Mouse (Mus musculus) forebrain, embryonic 16.5 days (tissue): ENCODE measurements at regions not wholly inside any gene's neighbourhood (a gene's known extent, or its start where the extent isn't known, plus 50 kb on each side); places are given as distances from the start of the nearest gene placed in this dataset.

ENCODE experiments used
- ATAC-seq: fragments of 200-750 bp; cut with Nextera tagmentation; 2 replicates; pipeline ENCODE4 v1.8.0; 2017; ENCODE audit warnings: mild to moderate bottlenecking, moderate library complexity
- H3K27ac ChIP-seq: fragments of 300-500 bp; sonication (generic); 2 replicates; pipeline ENCODE4 v1.5.1; 2014; ENCODE audit warnings: low read length, control low read depth
- H3K27me3 ChIP-seq: fragments of 300-500 bp; sonication (generic); replicated peaks from 2 replicates; pipeline ENCODE4 v1.6.1; 2014; ENCODE audit warnings: low read length; ENCODE audit not compliant: control insufficient read depth, insufficient read depth
- H3K36me3 ChIP-seq: fragments of 300-500 bp; sonication (generic); 2 replicates; pipeline ENCODE4 v1.6.1; 2014; ENCODE audit not compliant: control insufficient read depth, insufficient read depth
- H3K4me1 ChIP-seq: fragments of 300-500 bp; sonication (generic); replicated peaks from 2 replicates; pipeline ENCODE4 v1.6.1; 2014; ENCODE audit warnings: low read length; ENCODE audit not compliant: control insufficient read depth, insufficient read depth
- H3K4me2 ChIP-seq: fragments of 300-500 bp; sonication (generic); 2 replicates; pipeline ENCODE4 v1.6.1; 2014; ENCODE audit warnings: mild to moderate bottlenecking, low read length, control low read depth
- H3K4me3 ChIP-seq: fragments of 300-500 bp; sonication (generic); replicated peaks from 2 replicates; pipeline ENCODE4 v1.5.1; 2014; ENCODE audit warnings: mild to moderate bottlenecking, low read length, control low read depth
- H3K9ac ChIP-seq: fragments of 300-500 bp; sonication (generic); replicated peaks from 2 replicates; pipeline ENCODE4 v1.6.1; 2014; ENCODE audit warnings: low read depth, low read length, control low read depth
- H3K9me3 ChIP-seq: fragments of 300-500 bp; sonication (generic); 2 replicates; pipeline ENCODE4 v1.6.1; 2016; ENCODE audit warnings: low read length; ENCODE audit not compliant: control insufficient read depth
- WGBS: fragments of 180-500 bp; shearing (Covaris S2); extraction: QIAGEN DNeasy Blood & Tissue Kit; methylation state at CpG from one replicate; pipeline ENCODE4 v1.1.7; 2014; 5-methylcytosine and 5-hydroxymethylcytosine counted together

DNA sequence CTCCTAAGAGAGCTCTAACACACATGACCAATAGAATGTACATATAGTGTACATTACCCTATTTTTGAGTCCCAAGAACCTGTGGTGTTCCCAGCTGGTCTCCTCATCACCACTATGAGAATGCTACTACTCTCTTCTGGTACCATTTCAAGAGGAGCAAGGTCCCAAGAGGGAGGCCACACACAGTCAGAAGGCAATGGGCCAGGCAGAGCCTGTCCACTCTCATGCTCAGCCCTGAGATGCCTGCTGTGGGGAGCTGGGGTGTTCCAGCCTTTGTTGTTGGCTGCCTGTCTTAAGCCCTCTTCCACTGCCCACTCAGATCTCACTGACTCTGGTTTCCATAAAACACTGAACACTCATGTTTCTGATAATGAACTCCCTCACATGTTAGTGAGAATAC, 79.7 kb upstream of the Lrpap1 start:
- no peaks in the 10 kb centered on the region for H3K9me3 ChIP-seq
- H3K36me3 ChIP-seq = no peaks in the 10 kb centered on the region
- ATAC-seq = no peak
- no peak overlapping the region for H3K4me2 ChIP-seq
- peaks cover 9% of the 10 kb centered on the region for H3K4me1 ChIP-seq
- no peak overlapping the region for H3K27ac ChIP-seq
- no peak overlapping the region for H3K9ac ChIP-seq
- no peak overlapping the region for H3K4me3 ChIP-seq
- H3K27me3 ChIP-seq = no peaks in the 10 kb centered on the region

DNA sequence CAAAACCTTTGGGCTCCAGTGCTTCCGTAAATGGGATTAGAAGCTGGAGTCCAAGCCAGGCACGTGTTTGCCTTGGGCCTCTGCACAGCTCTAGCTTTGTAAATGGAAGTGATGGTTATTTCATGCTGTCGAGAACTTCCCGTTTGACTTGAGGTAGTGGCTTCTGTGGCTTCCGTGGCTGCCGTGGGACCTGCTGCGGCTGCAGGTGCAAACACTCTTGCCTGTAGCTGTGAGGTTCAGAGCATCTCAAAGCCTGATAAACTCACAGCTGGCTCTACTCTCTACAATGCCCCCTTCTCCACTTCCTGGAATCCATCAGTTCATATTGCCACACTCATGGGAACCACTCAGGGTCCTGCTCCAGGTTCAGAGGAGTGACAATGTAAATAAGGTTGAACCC, 77.9 kb upstream of the Lrpap1 start:
- Histone ChIP-seq H3K36me3 (no peaks in the 10 kb centered on the region), H3K9ac (no peak overlapping the region), H3K27me3 (no peaks in the 10 kb centered on the region), H3K4me2 (no peak overlapping the region), H3K9me3 (no peaks in the 10 kb centered on the region), H3K4me3 (no peak overlapping the region), H3K27ac (no peak overlapping the region), H3K4me1 (no peaks in the 10 kb centered on the region)
- WGBS = 86% methylated on average over 7 of the region's 7 CpGs
- no peak for ATAC-seq

DNA sequence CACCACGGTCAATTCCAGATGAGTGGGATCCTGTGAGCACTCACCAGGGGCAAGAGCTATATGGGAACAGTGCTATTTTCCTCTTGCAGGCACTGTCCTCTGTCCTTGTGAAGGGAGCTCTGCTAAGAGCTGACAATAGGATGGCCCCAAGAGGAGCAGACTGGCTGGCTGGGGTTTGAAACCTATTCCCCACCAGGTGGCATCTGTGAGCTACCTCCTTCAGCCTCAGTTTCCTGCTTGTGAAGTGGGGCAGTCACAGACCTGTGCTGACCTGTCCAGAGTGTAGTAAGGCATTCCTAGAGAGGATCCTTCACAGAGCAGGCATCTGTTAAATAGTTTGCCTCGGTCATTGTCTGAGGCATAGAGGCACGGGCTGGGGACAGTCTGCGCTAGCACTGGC, 71.8 kb upstream of the Lrpap1 start:
- Histone ChIP-seq H3K27ac (no peak overlapping the region), H3K36me3 (no peaks in the 10 kb centered on the region), H3K9me3 (no peaks in the 10 kb centered on the region), H3K9ac (no peak overlapping the region), H3K27me3 (no peaks in the 10 kb centered on the region), H3K4me1 (no peaks in the 10 kb centered on the region), H3K4me2 (no peak overlapping the region), H3K4me3 (no peak overlapping the region)
- no peak for ATAC-seq
- 68% methylated on average over 4 of the region's 4 CpGs for WGBS

DNA sequence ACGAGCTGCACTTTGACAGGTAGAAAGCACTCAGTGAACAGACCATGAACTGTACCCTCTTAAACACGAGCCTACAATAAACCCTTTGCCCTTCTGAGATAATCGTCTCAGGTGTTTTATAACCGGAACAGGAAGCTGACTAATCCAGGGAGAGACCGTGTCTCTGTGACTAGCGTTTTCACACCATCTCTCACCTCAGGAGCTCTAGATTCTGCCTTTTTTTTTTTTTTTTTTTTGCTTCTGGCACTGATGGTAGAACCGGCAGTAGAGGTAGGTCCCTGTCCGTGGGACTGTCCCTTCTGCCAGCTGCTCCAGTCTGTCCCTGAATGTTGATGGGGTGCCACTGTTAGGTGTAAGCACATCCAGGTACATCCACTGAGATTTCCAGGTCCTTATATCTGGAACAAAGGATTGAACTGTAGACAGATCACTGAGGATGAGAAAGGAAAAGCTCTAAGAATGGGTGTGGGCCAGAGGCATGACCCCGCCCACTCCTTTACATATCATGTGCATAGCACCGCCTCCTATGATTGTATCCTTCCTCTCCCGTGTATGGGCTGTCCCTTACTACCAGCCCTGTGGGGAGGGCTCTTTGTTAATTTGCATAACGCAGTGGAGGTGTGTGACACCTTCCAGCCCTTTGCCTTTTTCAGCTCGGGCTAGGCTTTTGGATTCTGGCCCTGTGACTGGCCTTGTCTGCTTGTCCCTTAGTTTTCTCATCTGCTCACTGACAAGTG, 70.7 kb upstream of the Lrpap1 start:
- WGBS = 52% methylated on average over 13 of the region's 13 CpGs
- no peak for ATAC-seq
- H3K36me3 ChIP-seq = no peaks in the 10 kb centered on the region
- H3K27ac ChIP-seq = no peak overlapping the region
- no peak overlapping the region for H3K4me2 ChIP-seq
- no peaks in the 10 kb centered on the region for H3K9me3 ChIP-seq
- H3K9ac ChIP-seq = no peak overlapping the region
- no peaks in the 10 kb centered on the region; the same call in 1 of the 2 replicates for H3K4me1 ChIP-seq
- no peak overlapping the region for H3K4me3 ChIP-seq
- no peaks in the 10 kb centered on the region for H3K27me3 ChIP-seq

DNA sequence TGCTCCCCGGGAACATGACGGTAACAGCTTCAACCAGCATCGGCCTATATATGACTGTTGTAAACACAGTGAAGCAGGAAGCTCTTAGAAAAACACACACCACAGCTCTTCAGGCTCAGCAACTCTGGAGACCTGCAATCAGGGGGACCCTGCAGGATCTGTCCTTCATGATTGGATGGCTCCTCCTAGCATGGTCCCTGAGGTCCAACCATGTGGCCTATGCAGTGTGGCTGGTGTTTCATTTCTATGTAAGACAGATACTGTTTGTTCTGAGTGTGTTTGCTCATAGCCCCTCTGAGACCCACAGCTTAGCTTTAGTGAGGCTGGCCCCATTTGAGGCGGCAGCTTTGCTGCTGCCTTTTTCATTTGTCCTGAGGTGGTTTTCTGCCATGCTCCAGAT, 68.8 kb upstream of the Lrpap1 start:
- Histone ChIP-seq H3K4me1 (peaks cover 7% of the 10 kb centered on the region; the same call in 1 of the 2 replicates), H3K9me3 (0 out of 2 replicates have a peak, but pooled peaks cover 3% of the 10 kb centered on the region), H3K27me3 (no peaks in the 10 kb centered on the region), H3K4me3 (no peak overlapping the region), H3K36me3 (no peaks in the 10 kb centered on the region), H3K4me2 (no peak overlapping the region), H3K27ac (no peak overlapping the region), H3K9ac (no peak overlapping the region)
- ATAC-seq = no peak
- WGBS = 89% methylated on average over 4 of the region's 4 CpGs

DNA sequence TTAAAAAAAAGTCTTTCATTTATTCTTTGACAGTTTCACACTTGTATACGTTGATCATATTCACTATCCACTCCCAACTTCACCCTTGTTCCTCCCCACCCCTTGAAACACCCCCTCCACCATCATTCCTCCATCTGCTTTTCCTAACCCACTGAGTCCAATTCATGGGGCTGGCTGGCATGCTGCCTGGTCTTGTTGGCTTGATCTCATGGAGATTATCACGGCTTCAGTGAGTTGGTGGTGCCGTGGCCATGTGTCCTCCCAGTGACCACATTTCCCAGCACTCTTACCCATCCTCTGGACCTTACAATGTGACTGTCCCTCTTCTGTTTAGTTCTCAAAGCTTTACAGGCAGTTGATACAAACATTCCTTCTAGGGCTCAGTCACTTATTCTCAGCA, 65.8 kb upstream of the Lrpap1 start:
- H3K4me2 ChIP-seq = no peak overlapping the region
- 38% methylated on average over 3 of the region's 3 CpGs for WGBS
- no peak overlapping the region for H3K9ac ChIP-seq
- H3K27ac ChIP-seq = peak overlapping the region; percentile 57
- no peak overlapping the region for H3K4me3 ChIP-seq
- H3K27me3 ChIP-seq = no peaks in the 10 kb centered on the region
- peaks cover 7% of the 10 kb centered on the region; the same call in 1 of the 2 replicates for H3K4me1 ChIP-seq
- no peak for ATAC-seq
- no peaks in the 10 kb centered on the region for H3K36me3 ChIP-seq
- H3K9me3 ChIP-seq = 0 out of 2 replicates have a peak, but pooled peaks cover 3% of the 10 kb centered on the region

DNA sequence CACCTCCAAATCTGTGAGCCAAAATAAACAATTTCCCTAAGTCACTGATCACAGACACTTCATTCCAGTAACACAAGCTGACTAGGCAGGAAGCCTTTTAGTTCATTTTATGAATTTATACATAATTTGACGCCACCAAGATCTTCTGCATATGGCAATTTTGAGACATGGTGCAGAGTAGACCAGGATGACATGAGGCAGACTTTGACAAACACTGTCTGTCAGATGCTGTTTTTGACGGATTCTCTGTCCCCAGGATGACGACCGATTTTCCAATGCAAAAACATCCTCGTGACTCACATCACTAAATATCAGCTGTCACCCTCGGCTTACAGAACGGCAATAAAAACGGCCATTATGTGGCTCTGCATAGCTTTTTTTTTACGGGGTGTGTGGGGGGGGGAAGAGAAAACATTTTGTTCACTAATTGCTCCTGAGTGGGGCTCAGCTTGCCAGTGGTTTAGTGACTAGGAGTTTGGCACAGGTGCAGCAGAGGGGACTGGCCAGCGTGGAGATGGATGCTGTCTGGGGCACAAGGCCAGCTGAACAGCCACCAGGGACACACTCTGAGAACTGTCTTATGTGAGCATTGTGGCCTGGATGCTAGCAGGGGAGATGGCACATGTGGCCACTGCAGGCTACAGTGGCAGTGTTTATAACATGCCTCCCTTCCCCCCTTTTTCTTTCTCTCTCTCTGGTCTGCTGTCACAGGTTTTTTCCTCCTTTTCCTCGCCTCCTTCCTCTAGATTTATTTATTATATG, 65.0 kb upstream of the Lrpap1 start:
- peaks cover 7% of the 10 kb centered on the region; the same call in 1 of the 2 replicates for H3K4me1 ChIP-seq
- peak overlapping the region; percentile 57 for H3K27ac ChIP-seq
- no peaks in the 10 kb centered on the region for H3K36me3 ChIP-seq
- H3K9me3 ChIP-seq = 0 out of 2 replicates have a peak, but pooled peaks cover 3% of the 10 kb centered on the region
- no peak overlapping the region for H3K4me2 ChIP-seq
- 54% methylated on average over 11 of the region's 11 CpGs for WGBS
- H3K4me3 ChIP-seq = no peak overlapping the region
- no peaks in the 10 kb centered on the region for H3K27me3 ChIP-seq
- no peak overlapping the region for H3K9ac ChIP-seq
- peak; percentile 69; the same call in 1 of the 2 replicates for ATAC-seq

DNA sequence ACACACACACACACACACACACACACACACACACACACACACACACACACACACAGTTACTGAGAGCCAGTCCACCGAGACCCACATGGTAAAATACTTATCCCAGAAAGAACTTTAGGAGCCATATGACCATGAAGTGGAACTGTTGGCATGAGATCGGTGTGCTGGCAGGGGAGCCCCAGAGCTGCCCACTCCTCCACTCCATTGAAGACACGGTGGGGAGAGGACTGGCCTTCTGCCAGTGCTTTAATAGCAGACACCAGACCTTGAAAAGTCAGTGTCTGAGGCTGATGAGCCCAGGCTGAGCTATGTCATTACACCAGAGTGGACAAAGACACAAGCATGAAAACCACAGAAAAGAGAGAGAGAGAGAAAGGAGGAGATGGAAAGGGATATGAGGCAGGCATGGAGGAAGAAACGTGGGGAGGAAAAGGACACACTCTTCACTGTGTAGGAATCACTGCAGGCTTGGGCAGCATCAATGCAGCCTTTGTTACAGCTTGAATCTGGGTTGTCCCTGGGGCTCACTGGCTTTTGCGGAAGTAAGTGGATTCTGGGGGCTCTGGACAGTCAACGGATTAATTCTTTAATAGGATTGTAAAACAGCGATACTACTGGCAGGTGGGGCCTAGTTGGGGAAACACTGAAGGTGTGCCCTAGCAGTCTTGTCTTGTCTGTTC, 64.2 kb upstream of the Lrpap1 start:
- H3K27me3 ChIP-seq = no peaks in the 10 kb centered on the region
- ATAC-seq = no peak
- WGBS = 58% methylated on average over 7 of the region's 7 CpGs
- peaks cover 7% of the 10 kb centered on the region; the same call in 1 of the 2 replicates for H3K4me1 ChIP-seq
- no peak overlapping the region for H3K9ac ChIP-seq
- 0 out of 2 replicates have a peak, but pooled peaks cover 3% of the 10 kb centered on the region for H3K9me3 ChIP-seq
- H3K27ac ChIP-seq = peak overlapping the region; percentile 57
- H3K36me3 ChIP-seq = no peaks in the 10 kb centered on the region
- H3K4me3 ChIP-seq = no peak overlapping the region
- H3K4me2 ChIP-seq = no peak overlapping the region

DNA sequence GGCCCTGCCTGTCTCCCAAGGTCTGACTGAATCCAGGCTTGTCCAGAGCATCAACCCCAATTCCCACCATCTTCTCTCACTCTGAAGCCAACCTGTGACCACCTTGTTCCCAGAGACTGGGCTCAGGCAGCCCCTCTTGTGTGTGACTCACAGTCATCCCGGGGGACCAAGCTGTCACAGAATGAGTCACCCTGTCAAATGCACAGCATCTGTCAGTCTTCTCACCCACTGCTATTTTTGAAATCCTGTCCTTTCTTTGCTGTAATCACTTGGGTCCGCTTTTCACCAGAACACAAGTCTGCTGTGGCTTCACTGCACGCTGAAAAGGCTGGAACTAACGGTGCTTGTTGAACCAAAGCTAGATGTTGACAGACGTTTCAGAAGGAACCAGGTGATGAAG, 63.3 kb upstream of the Lrpap1 start:
- Histone ChIP-seq H3K4me3 (no peak overlapping the region), H3K4me2 (no peak overlapping the region), H3K4me1 (peaks cover 7% of the 10 kb centered on the region; the same call in 1 of the 2 replicates), H3K9me3 (0 out of 2 replicates have a peak, but pooled peaks cover 3% of the 10 kb centered on the region), H3K27me3 (no peaks in the 10 kb centered on the region), H3K9ac (no peak overlapping the region), H3K36me3 (no peaks in the 10 kb centered on the region), H3K27ac (no peak overlapping the region)
- ATAC-seq = no peak
- 52% methylated on average over 5 of the region's 5 CpGs for WGBS
